Mouse (Mus musculus): ENCODE data around the gene Fbn1.

GRCm38 (mm10) chr2:125342181-125342950, 165.4 kb downstream of the Fbn1 start:
- no peak for TF ChIP-seq CTCF (IDR thresholded peaks at IDR 0.05; ENCODE audit: insufficient read depth, low read length)
- no peak for TF ChIP-seq POLR2A (IDR thresholded peaks at IDR 0.05; ENCODE audit: borderline replicate concordance, extremely low read depth, low read depth, low read length)

All from lung, adult 2 months (tissue).